Mouse (Mus musculus) ovary, postnatal 14 days (tissue): Measurements from ENCODE around the gene Lyg2.

ENCODE experiments used
- DNase-seq: peaks from one replicate; pipeline ENCODE4 v3.0.0; 2022; ENCODE audit warnings: low spot score

Lyg2 gene

DNA sequence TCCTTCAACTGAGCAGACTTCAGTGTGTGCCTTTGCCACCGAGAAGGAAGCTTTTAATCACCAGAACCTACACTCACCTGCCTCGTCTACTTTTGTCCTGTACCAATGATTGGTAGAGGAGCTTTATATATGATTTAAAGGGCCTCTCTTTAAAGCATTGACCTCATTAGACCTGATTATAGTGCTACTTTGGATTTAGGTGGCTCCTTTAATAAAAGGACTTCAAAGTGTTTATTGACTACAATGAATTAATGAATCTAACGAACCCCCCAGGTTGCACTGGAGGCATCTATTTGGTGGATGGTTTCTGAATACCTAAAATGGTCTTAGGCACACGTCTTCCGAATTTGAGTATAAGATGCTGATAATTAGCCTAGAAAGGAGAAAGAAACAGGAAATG lies at the start of gene Lyg2:
Gene Lyg2, minus strand, starts transcription at position 101 of the 400 bp plus-strand sequence.
- DNase-seq, result no peak

- no peak for DNase-seq
Measured at GRCm38 (mm10) chr1:37965571-37965970, 49.3 kb upstream of the Lyg2 start.

- DNase-seq, result no peak
Measured at GRCm38 (mm10) chr1:37959486-37959885, 43.2 kb upstream of the Lyg2 start.

DNA sequence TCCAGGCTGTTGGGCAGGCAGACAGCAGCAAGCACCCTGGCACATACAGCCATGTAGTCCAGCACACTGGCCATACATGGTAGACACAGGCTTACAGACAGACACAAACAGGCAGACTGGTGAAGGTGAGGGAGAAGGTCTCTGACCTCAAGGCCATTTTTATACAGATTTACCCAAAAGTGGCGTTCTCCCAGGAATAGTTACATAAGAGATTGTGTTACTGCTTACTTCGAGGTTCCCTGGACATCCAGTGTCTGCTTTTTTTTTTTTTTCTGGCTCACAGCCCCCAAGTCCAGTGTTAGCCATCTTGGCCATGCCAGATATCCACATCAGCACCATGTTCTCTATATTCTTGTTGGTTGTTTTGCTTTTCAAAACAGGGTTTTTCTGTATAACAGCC lies 42.2 kb upstream of the Lyg2 start:
- DNase-seq, result no peak

DNA sequence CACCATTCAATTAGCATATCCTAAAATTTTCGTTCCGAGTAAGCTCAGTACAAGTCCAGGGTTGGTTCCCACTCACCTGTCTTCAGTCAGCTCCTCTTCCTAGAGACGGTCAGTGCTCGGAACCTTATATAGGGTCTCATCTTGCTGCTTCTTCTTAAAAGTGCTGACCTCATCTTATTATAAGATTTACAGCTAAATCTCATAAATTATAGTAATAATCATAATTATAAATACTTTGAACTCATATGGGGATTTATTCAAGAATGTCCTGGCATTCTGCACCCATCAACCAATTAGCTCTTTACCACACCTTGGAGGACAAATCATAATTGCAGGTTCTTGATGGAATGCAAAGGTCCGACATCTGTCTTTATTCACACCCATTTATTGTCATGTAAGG lies 41.4 kb upstream of the Lyg2 start, which contains the start of gene Lyg1:
Gene Lyg1, minus strand, starts transcription at position 101 of the 400 bp plus-strand sequence.
- DNase-seq, result no peak

GRCm38 (mm10) chr1:37956690-37957431 lies 40.6 kb upstream of the Lyg2 start:
- no peak for DNase-seq

GRCm38 (mm10) chr1:37955251-37955650 lies 39.0 kb upstream of the Lyg2 start:
- no peak for DNase-seq

DNA sequence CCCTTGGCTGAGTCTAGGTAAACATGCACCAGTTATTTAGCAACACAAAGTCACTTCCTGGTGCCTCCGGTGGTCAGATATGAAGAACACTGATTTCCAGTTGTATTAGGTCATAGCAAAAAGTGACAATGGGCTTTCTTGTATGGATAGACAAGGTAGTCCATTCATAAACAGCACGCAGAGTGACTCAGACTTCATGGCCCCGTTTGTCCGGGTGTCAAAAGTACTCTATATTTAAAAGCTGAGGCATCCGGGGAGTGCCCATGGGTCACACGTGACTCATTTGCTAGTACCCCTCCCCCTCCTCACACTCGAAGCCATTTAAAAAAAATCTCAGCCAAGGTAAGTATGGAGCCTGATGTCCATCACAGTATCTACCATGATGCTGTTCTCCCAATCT lies 38.5 kb upstream of the Lyg2 start:
- DNase-seq, result no peak

DNA sequence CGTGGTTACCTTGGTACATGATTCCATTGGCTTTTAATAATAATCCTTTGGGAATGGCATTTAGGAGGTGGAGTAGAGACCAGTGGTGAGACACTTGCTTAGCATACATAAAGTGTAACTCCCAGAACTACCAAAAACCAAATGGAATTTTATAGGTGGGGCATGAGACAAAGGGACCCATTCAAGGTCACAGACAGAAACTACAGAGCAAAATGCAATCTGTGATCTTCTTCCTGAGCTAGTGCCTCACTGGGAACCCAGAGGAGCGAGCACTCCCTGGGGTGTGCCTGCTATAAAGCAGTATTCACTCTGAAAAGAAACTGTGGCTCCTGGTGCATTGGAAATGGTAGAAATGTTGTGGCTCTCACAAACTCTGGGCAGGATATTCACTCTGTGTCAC lies 32.6 kb upstream of the Lyg2 start:
- DNase-seq, result no peak

DNA sequence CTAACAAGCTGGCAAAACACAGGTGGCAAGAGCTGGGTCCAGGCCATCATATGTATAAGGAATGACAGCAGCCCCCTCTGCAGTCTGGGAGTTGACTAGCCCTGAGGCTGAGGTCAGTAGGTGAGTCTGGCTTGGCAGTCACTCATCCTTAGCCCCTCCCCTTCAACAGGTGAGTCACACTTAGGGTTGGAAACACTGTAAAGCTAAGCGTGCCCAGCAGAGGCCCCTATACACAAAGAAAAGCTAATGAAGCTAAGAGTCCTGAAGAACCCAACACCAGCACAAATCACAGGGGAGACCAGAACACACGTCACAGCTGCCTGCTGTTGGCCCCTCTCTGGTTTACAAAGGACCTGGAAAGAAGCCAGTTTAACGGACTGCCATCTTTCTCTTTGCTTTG lies 15.5 kb upstream of the Lyg2 start:
- DNase-seq, result peak; percentile 7

- no peak for DNase-seq
Measured at GRCm38 (mm10) chr1:37925971-37926370, 9.7 kb upstream of the Lyg2 start.

DNA sequence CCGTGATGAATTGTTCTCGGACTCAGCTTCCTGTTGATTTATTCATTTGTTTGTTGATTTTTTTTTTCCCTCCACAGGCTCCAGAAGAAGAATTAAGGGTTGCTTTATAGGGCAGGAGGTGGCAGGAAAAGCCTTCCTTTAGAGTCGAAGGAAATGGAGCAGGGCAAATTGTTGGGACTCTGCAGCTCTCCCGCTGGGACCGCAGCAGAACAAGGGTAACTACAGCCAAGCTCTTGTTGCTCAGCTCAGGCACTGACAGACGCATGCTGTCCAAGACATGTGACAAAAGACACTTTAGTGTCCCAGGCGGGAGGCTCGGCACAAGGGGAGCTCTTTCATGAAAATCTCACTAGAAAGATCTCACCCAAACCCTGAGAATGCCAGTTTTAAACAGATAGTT lies 6.2 kb upstream of the Lyg2 start:
- no peak for DNase-seq

- no peak for DNase-seq
Measured at GRCm38 (mm10) chr1:37918096-37918495, 1.8 kb upstream of the Lyg2 start.

DNA sequence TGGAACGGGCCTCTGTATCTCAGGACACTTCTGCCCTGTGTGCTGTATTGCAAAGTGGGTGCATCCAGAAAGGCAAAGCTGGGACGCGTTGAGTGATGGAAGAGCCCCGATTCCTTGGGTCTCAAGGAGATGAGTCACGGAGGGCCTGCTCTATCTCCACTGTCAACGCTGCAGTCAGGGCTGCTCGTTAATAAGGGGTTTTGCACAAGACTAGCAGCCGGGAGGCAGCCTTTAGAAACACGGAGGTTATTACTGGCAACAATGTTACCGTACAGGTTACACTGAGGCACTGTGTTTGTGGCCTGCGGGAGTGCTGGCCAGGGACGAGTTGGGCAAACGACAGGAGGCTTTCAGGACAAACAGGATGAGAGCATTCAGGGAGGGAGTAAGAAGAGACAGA lies 1.4 kb upstream of the Lyg2 start:
- no peak for DNase-seq

DNA sequence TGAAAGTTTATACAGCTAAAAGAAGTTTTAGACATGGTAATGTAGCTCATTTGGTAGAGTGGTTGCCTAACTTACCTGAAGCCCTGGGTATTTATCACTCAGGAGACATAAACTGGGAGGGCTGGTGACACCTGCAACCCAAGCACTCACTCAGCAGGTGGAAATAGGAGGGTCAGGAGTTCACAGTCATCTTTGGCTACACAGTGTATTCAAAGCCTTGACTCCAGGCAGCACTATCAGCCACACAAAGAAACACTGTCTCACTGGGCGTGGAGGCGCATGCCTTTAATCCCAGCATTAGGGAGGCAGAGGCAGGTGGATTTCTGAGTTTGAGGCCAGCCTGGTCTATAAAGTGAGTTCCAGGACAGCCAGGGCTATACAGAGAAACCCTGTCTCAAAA lies 3.5 kb downstream of the Lyg2 start:
- no peak for DNase-seq

GRCm38 (mm10) chr1:37903178-37903577 lies 13.1 kb downstream of the Lyg2 start:
- DNase-seq, result peak; percentile 23

DNA sequence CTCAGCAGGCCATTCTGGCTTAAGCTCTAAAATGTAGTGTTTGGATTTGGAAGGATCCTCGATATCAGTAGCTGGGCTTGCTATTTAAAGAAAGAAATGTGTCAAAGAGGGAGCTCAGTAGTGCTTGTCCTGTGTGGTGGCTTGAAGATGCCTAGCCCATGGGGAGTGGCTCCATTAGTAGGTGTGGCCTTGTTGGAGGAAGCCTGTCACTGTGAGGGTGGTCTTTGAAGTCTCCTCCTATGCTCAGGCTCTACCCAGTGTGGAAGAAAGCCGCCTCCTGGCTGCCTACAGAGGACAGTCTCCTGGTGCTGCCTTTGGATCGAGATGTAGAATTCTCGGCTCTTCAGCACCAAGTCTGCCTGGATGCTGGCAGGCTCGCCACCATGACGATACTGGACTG lies 16.0 kb downstream of the Lyg2 start:
- DNase-seq, result no peak

DNA sequence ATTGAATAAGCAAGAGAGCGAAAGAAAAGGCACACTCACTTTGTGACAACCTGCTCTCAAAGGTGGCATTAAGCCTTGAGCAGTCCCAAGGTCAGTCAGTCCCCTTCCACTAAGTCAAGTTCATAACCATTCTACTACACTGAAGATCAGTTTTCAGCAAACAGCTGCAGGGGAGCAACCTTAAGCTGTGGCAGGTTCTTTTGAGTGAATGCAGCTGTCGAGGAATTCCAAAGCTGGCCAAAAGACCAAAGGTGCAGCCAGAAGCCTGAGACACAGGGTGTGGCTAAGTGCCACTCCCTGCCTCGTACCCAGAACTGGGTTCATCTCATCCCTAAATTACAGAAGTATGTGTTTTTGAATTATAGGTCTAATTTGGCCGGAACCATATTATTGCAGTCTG lies 16.5 kb downstream of the Lyg2 start:
- DNase-seq, result no peak

- DNase-seq, result no peak
Measured at GRCm38 (mm10) chr1:37894606-37895005, 21.7 kb downstream of the Lyg2 start.

GRCm38 (mm10) chr1:37891400-37891799 lies 24.9 kb downstream of the Lyg2 start:
- no peak for DNase-seq

DNA sequence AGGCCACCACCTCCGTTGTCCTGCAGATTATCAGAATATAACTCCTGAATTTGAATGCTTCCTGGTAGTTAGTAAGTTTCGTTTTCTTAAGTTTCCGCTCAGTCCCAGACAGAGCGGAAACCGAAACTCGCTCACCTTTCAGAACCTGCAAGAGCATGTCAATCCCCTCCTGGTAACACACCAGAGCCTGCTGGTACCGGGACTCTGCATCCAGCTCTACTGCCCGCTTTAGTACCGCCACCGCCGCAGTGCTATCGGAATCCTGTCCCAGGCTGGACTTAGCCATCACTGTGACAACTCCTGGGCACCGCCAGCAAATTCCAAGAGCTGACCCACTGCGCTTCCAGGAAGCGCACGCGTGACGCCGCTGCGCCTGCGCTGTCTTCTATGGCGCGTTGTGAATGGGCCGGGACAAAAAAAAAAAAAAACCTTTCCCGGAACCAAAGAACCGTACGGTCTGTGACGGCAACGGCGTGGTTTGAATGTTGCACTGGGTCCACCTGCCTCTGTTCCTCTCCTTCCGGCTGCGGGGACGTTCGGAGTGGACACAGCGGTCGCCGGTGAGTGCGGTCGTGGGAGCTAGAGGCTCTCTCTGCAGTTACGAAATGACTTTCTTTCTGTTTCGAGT lies 26.2 kb downstream of the Lyg2 start, which contains the start of the genes Mitd1 and Mrpl30:
Gene Mitd1, minus strand, starts transcription at position 387 of the 628 bp plus-strand sequence.
Gene Mrpl30, plus strand, starts transcription at position 453 of the 628 bp plus-strand sequence.
- DNase-seq, result peak; percentile 82

GRCm38 (mm10) chr1:37889206-37889605 lies 27.1 kb downstream of the Lyg2 start:
- no peak for DNase-seq

DNA sequence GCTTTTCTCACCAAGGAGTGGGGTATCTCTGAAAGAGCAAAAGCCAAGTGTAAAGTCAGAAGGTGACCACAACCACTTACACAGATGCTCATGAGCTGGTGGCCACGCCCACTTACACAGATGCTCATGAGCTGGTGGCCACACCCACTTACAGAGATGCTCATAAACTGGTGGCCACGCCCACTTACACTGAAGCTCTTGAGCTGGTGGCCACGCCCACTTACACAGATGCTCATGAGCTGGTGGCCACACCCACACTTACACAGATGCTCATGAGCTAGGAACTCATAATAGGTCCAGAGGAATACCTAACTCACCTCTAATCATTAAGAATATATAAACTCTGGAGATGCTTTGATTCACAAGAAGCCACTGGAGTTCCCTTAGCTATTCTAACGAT lies 31.8 kb downstream of the Lyg2 start:
- no peak for DNase-seq

- no peak for DNase-seq
Measured at GRCm38 (mm10) chr1:37883411-37883810, 32.9 kb downstream of the Lyg2 start.
